Mouse (Mus musculus): ENCODE results near the gene Zfp574. TPM values are rescaled to one million over a fixed set of nuclear protein-coding genes. Genes with fewer than 3 reads are reported as not detected.

Gene Zfp574
- polyA plus RNA-seq, 1 experiment = 9.7 TPM

- peaks cover 25% of the 10 kb centered on the region for H3K4me1 ChIP-seq (ENCODE audit: control insufficient read depth, insufficient read depth, low read length)
- H3K4me3 ChIP-seq (ENCODE audit: insufficient read depth, low read length) = no peak overlapping the region
- H3K27ac ChIP-seq (ENCODE audit: insufficient read depth, low read depth, low read length) = no peak overlapping the region
- no peak for TF ChIP-seq CTCF (IDR thresholded peaks at IDR 0.05; ENCODE audit: low read depth, low read length)
Measured at GRCm38 (mm10) chr7:25109355-25109754, 37.0 kb downstream of the Zfp574 start.

DNA sequence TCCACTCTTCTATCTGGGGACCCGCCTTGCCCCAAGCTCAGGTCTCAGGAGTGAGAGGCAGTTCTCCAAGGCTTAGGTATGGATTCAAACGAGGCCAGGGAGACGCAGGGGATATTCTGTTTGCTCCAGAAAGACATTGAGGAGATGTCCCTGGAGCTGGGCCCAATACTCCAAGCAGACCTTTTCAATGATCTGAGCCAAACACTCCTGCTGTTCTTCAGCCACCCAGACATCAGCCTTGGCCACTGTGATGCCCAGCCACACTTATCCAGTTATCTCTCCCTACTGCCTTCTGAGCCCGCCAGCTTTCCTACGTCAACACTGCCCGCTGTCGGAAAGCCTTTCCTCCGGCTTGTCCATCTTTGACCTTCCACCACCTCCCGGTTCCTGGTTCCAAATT, 38.0 kb downstream of the Zfp574 start:
- Histone ChIP-seq H3K4me3 (ENCODE audit: insufficient read depth, low read length) (no peak overlapping the region), H3K4me1 (ENCODE audit: control insufficient read depth, insufficient read depth, low read length) (peaks cover 25% of the 10 kb centered on the region), H3K27ac (ENCODE audit: insufficient read depth, low read depth, low read length) (no peak overlapping the region)
- no peak for TF ChIP-seq CTCF (IDR thresholded peaks at IDR 0.05; ENCODE audit: low read depth, low read length)
- no peak for TF ChIP-seq POLR2A (IDR thresholded peaks at IDR 0.05; ENCODE audit: borderline replicate concordance, low read depth, low read length)

GRCm38 (mm10) chr7:25112178-25112955, 40.0 kb downstream of the Zfp574 start:
- no peak for TF ChIP-seq CTCF (IDR thresholded peaks at IDR 0.05; ENCODE audit: low read depth, low read length)
- no peak for TF ChIP-seq POLR2A (IDR thresholded peaks at IDR 0.05; ENCODE audit: borderline replicate concordance, low read depth, low read length)
- H3K4me3 ChIP-seq (ENCODE audit: insufficient read depth, low read length) = no peak overlapping the region
- no peak overlapping the region for H3K27ac ChIP-seq (ENCODE audit: insufficient read depth, low read depth, low read length)

DNA sequence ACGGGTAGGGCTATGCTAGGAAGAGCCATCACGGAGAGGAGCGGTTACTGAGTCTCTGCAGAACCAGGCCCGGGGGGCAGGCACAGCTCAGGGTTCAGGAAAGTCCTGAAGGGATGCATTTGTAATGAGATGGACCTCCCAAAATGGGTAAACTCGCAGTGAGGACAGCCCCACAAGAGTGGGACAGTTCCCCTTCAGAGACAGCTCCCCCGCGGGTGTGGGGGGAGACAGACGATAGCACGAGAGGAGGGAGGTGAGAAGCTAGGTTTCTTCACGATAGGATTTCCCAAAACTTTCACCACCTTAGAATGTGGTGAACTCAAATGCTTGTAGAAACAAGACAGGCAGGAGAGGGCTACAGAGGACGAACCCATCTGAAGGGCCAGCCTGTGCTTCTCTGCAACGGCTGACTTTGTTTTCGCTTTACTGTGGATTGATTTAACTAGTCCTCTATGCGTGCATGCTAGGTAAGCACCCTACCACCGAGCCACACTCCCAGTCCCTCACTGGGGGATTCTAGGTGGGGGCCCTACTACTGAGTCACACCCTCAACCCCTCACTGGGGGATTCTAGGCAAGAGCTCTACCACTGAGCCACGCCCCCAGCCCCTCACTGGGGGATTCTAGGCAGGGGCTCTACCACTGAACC, 40.7 kb downstream of the Zfp574 start:
- Histone ChIP-seq H3K4me1 (ENCODE audit: control insufficient read depth, insufficient read depth, low read length) (peaks cover 10% of the 10 kb centered on the region), H3K4me3 (ENCODE audit: insufficient read depth, low read length) (no peak overlapping the region), H3K27ac (ENCODE audit: insufficient read depth, low read depth, low read length) (no peak overlapping the region)
- TF ChIP-seq CTCF (IDR thresholded peaks at IDR 0.05; ENCODE audit: low read depth, low read length) (no peak), POLR2A (IDR thresholded peaks at IDR 0.05; ENCODE audit: borderline replicate concordance, low read depth, low read length) (no peak)

More at GRCm38 (mm10) chr7:25112178-25112955, 40.0 kb downstream of the Zfp574 start:
- peaks cover 17% of the 10 kb centered on the region for H3K4me1 ChIP-seq (ENCODE audit: control insufficient read depth, insufficient read depth, low read length)

DNA sequence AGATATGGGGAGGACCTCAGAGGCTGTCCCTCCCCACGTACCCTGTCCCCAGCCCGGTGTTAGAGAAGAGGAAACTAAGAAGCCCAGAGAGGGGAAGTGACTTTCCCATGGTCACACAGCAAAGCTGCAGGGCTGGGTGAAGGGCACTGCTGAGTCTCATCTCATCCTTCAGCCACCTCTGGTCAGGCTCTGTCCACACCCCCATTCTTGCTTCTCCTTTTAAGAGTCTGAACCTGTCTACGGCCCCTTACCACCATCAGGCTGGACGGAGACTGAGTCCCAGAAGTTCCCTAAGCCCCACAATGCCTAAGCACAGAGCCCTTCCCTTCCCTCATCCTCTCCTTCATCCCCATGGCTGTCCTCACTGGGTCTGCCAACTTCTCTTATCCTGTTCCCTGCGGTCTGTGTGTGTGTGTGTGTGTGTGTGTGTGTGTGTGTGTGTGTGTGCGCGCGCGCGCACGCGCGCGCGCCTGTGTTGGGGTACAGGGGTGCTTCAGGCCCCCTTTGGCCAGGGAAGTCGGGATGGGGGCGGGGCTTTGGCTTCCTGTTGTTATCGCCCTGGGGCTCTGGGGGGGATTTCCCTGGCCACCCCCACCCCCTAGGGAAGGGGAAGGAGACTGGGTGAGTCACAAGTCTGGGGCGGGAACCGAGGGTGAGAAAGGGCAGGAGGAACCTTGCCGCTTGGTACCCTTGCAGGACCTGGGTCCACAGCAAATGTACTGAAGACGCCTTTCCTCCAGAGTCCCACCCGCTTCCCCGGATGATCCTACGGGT, 47.9 kb downstream of the Zfp574 start:
- TF ChIP-seq CTCF (IDR thresholded peaks at IDR 0.05; ENCODE audit: low read depth, low read length) (no peak), POLR2A (IDR thresholded peaks at IDR 0.05; ENCODE audit: borderline replicate concordance, low read depth, low read length) (no peak)
- H3K4me1 ChIP-seq (ENCODE audit: control insufficient read depth, insufficient read depth, low read length) = peaks cover 30% of the 10 kb centered on the region
- H3K4me3 ChIP-seq (ENCODE audit: insufficient read depth, low read length) = peak overlapping the region; percentile 34
- H3K27ac ChIP-seq (ENCODE audit: insufficient read depth, low read depth, low read length) = peak overlapping the region; percentile 75

DNA sequence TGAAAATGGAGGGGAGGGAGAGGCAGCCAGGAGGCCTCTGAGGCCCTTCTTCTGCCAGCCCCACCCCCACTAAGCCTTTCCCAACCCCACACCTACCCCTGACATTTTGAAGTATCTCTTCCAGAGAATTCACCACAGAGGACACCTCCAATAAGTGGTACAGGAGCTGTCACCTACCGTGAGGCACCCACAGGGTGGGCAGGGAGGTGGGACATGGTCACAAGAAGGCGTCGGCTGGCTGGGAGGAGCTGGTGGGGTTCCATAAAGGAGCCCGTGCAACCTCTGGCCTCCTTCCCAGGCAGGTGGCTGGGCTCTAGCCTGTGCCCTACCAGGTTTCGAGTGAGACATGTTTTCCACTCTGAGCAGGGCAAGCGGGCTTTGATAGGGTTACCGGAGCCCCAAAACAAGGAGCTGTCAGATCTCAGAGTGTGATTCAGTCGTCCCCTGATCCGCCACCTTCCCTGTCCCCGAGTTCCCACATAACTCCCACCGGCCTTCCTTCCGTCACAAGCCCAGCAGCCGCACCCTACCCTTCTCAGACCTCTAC, 48.9 kb downstream of the Zfp574 start:
- H3K27ac ChIP-seq (ENCODE audit: insufficient read depth, low read depth, low read length) = peak overlapping the region; percentile 70
- TF ChIP-seq CTCF (IDR thresholded peaks at IDR 0.05; ENCODE audit: low read depth, low read length) (no peak), POLR2A (IDR thresholded peaks at IDR 0.05; ENCODE audit: borderline replicate concordance, low read depth, low read length) (no peak)
- H3K4me3 ChIP-seq (ENCODE audit: insufficient read depth, low read length) = peak overlapping the region; percentile 34; the same call in 1 of the 2 replicates
- peaks cover 31% of the 10 kb centered on the region for H3K4me1 ChIP-seq (ENCODE audit: control insufficient read depth, insufficient read depth, low read length)

- TF ChIP-seq POLR2A (IDR thresholded peaks at IDR 0.05; ENCODE audit: borderline replicate concordance, low read depth, low read length) (no peak), CTCF (IDR thresholded peaks at IDR 0.05; ENCODE audit: low read depth, low read length) (no peak)
- no peak overlapping the region for H3K27ac ChIP-seq (ENCODE audit: insufficient read depth, low read depth, low read length)
- no peak overlapping the region for H3K4me3 ChIP-seq (ENCODE audit: insufficient read depth, low read length)
- H3K4me1 ChIP-seq (ENCODE audit: control insufficient read depth, insufficient read depth, low read length) = peaks cover 52% of the 10 kb centered on the region
Measured at GRCm38 (mm10) chr7:25125716-25126281, 53.4 kb downstream of the Zfp574 start.

DNA sequence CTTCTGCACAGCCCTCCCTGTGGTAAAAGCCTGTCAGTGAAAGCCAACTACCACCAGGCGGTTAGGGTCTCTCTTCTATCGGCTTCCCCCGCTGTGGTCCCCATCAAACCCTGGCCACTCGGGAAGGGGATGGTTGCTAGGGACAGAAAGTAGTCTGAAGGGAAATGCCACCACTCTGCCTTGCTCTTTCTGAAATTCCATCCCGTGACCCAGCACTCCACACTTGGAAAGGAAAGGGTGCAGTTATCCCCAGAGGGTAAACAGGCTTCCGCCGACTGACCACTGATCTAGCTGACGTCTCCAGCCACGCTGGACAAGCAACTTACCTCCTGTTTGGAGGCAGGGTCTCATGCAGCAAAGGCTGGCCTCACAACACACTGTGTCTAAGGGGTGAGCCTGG, 55.6 kb downstream of the Zfp574 start:
- Histone ChIP-seq H3K4me1 (ENCODE audit: control insufficient read depth, insufficient read depth, low read length) (peaks cover 33% of the 10 kb centered on the region), H3K4me3 (ENCODE audit: insufficient read depth, low read length) (no peak overlapping the region), H3K27ac (ENCODE audit: insufficient read depth, low read depth, low read length) (no peak overlapping the region)
- no peak for TF ChIP-seq CTCF (IDR thresholded peaks at IDR 0.05; ENCODE audit: low read depth, low read length)
- TF ChIP-seq POLR2A (IDR thresholded peaks at IDR 0.05; ENCODE audit: borderline replicate concordance, low read depth, low read length) = no peak

- TF ChIP-seq CTCF (IDR thresholded peaks at IDR 0.05; ENCODE audit: low read depth, low read length) (no peak), POLR2A (IDR thresholded peaks at IDR 0.05; ENCODE audit: borderline replicate concordance, low read depth, low read length) (no peak)
- Histone ChIP-seq H3K4me3 (ENCODE audit: insufficient read depth, low read length) (peak overlapping the region; percentile 74), H3K27ac (ENCODE audit: insufficient read depth, low read depth, low read length) (peak overlapping the region; percentile 96), H3K4me1 (ENCODE audit: control insufficient read depth, insufficient read depth, low read length) (peaks cover 33% of the 10 kb centered on the region)
Measured at GRCm38 (mm10) chr7:25129390-25129979, 57.1 kb downstream of the Zfp574 start.

Measured in bone marrow macrophage, adult 2 months (primary cell).